Mouse (Mus musculus): Measurements from ENCODE around the gene Evi2b. TPM values are rescaled to one million over a fixed set of nuclear protein-coding genes. Genes with fewer than 3 reads are reported as not detected.

The Evi2b gene
- polyA plus RNA-seq, 1 experiment from 2014 or later: 0.18 TPM

DNA sequence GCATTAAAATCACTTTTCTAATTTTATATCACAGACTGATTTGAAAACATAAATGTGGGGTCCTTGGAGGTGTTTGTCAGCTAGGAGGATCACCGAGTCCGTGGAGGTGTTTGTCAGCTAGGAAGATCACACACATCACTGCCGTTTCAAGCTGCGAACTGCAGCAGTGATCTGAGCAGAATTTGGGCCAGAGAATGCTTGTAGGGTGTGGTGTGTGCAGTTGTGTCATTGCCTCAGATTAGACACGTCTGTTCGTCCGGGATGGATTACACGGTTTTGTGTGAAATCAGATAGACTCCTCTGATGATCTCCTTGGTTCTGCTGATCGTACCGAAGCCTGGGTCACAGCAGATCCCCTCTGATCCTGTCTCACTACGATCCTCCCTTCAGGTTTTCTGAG is 7.2 kb upstream of the Evi2b start:
- Histone ChIP-seq H3K27me3 (no peaks in the 10 kb centered on the region), H3K36me3 (peaks cover 10% of the 10 kb centered on the region), H3K27ac (no peak overlapping the region), H3K9me3 (replicated peaks) (no peaks in the 10 kb centered on the region), H3K4me2 (replicated peaks) (no peak overlapping the region), H3K4me1 (no peaks in the 10 kb centered on the region), H3K9ac (no peak overlapping the region), H3K4me3 (no peak overlapping the region)
- no peak for ATAC-seq (ENCODE audit: low FRiP score)
- WGBS: 91% methylated on average over 11 of the region's 11 CpGs

DNA sequence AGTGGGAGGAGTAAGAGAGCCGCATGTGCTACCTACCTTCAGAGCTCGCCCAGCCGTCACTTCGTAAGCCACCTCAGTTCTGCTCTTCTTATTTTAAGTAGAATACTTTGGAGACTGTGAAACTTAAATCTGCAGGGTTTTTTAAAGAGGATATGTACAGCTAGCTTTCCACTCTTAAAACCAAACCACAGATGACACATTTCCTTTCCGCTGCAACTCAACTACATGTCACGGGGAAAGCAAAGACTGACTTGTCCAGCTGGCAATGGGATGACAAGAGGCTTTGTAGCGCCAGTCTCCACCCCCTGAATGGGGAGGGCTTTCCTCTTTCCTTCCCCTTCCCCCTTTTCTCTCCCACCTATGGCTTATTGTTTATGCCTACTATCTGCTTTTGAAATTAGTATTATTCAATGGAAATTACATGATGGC is 6.8 kb upstream of the Evi2b start, which contains the start of the genes Evi2 and Evi2a:
Gene Evi2, minus strand, starts transcription at position 257 of the 429 bp plus-strand sequence.
Gene Evi2a, minus strand, starts transcription at position 277 of the 429 bp plus-strand sequence.
- WGBS: 86% methylated on average over 7 of the region's 7 CpGs
- Histone ChIP-seq H3K4me1 (no peaks in the 10 kb centered on the region), H3K27me3 (no peaks in the 10 kb centered on the region), H3K27ac (no peak within 1 kb of the TSS), H3K9ac (no peak within 1 kb of the TSS), H3K36me3 (peaks cover 8% of the 10 kb centered on the region; the same call in 1 of the 2 replicates), H3K9me3 (replicated peaks) (no peaks in the 10 kb centered on the region), H3K4me2 (replicated peaks) (no peak within 1 kb of the TSS), H3K4me3 (no peak within 1 kb of the TSS)
- ATAC-seq (ENCODE audit: low FRiP score): no peak

DNA sequence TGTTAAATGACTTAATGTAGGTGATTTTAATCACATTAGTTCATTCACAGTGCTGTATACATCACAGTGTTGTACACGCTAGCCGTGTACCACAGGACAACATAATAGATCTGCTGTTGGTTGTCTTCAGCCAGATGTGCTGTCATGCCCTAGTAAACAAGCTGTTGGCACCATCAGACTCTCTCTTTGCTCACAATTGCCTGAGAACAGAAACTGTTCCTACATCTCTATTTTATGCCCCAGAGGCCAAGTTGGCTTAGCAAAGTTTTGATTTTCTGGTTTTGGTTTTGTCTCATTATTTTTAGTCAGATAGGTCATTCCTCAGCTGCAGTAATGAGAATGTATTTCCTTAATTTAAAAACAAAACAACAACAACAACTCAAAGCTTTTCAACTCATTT is 6.2 kb upstream of the Evi2b start:
- 83% methylated on average over 2 of the region's 2 CpGs for WGBS
- no peak overlapping the region for H3K4me3 ChIP-seq

DNA sequence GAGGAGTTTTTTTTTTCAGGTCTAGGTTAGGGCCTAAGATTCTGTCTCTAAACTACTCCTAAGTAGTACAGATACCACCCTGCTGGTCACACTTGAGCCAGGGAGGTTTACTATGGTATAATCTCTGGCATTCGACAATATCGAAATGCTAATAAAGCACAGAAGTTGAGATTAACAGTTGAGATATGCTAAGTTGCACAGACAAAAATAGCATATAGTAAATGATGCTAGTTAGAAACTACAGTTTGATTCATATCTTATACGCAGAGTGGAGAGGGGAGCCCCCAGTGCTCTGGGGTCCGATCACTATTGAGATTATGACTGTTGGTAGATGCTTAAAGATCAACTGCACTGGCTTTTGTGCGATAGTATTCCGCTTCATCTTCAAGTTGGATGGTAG is 5.7 kb upstream of the Evi2b start:
- H3K27ac ChIP-seq: no peak overlapping the region
- no peaks in the 10 kb centered on the region for H3K4me1 ChIP-seq
- no peaks in the 10 kb centered on the region for H3K9me3 ChIP-seq (replicated peaks)
- H3K27me3 ChIP-seq: no peaks in the 10 kb centered on the region
- peaks cover 8% of the 10 kb centered on the region; the same call in 1 of the 2 replicates for H3K36me3 ChIP-seq
- no peak for ATAC-seq (ENCODE audit: low FRiP score)
- H3K9ac ChIP-seq: no peak overlapping the region
- no peak overlapping the region for H3K4me3 ChIP-seq
- 98% methylated on average over 6 of the region's 6 CpGs for WGBS
- H3K4me2 ChIP-seq (replicated peaks): no peak overlapping the region

More for the DNA sequence above, 6.2 kb upstream of the Evi2b start:
- H3K9me3 ChIP-seq (replicated peaks): no peaks in the 10 kb centered on the region
- ATAC-seq (ENCODE audit: low FRiP score): no peak
- no peaks in the 10 kb centered on the region for H3K27me3 ChIP-seq
- H3K4me2 ChIP-seq (replicated peaks): no peak overlapping the region
- H3K27ac ChIP-seq: no peak overlapping the region
- peaks cover 8% of the 10 kb centered on the region; the same call in 1 of the 2 replicates for H3K36me3 ChIP-seq
- no peak overlapping the region for H3K9ac ChIP-seq
- H3K4me1 ChIP-seq: no peaks in the 10 kb centered on the region

DNA sequence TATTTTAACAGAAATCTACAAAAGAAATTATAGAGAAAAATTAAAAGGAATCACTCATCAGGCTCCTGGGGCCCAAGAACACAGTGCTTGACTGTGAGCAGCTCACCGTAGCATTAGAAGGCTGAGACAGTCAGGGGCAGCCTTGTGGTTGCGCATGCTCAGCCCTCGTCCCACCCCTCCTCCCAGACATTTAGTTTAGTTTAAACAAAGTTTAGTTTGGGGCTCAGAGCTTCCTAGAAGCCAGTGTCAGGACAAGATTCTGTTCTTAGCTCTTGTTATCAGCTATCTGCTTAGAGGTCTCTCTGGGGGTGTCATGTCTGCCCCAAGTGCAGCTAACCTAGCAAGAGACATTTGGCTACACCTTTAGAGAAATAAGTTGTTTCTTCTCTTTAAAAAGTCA is 5.0 kb upstream of the Evi2b start:
- WGBS: 95% methylated on average over 3 of the region's 3 CpGs
- H3K9ac ChIP-seq: no peak overlapping the region
- no peak overlapping the region for H3K27ac ChIP-seq
- ATAC-seq (ENCODE audit: low FRiP score): no peak
- no peak overlapping the region for H3K4me3 ChIP-seq
- H3K9me3 ChIP-seq (replicated peaks): no peaks in the 10 kb centered on the region
- H3K4me2 ChIP-seq (replicated peaks): no peak overlapping the region
- no peaks in the 10 kb centered on the region for H3K4me1 ChIP-seq
- no peaks in the 10 kb centered on the region for H3K27me3 ChIP-seq
- H3K36me3 ChIP-seq: peaks cover 8% of the 10 kb centered on the region; the same call in 1 of the 2 replicates

DNA sequence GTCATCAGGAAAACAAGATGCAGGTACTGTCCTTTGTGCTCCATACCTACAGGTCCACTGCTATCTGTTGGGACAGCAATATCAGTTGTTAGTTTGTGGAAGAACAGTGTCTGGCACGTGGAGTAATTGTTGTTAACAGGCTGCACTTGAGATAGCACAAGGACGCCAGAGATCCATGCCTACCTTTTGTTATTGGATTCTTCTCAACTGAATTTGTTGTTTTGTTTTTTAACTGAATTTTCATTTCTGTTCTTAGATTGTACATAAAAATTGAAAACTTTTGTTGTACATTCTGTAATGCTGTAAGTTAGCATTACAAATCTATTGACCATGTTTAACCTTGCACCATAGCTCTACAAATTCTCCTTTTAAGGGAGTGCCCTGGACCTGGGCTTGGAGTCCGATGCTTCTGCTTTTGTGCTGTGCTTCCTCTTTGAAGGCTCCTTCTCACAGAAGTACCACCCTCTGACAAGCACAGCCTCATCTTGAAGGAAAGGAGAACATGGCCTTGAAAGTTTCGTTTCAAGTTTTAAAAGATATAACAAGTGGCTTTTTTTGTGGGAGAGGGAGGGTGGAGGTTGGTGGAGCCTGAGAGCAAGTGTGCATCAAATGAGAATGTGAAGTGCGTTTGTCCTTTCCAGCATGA is 4.3 kb upstream of the Evi2b start:
- Histone ChIP-seq H3K9ac (no peak overlapping the region), H3K27ac (no peak overlapping the region), H3K4me1 (no peaks in the 10 kb centered on the region), H3K4me3 (no peak overlapping the region), H3K27me3 (no peaks in the 10 kb centered on the region), H3K4me2 (replicated peaks) (no peak overlapping the region), H3K9me3 (replicated peaks) (no peaks in the 10 kb centered on the region), H3K36me3 (peaks cover 8% of the 10 kb centered on the region; the same call in 1 of the 2 replicates)
- 93% methylated on average over 5 of the region's 5 CpGs for WGBS
- no peak for ATAC-seq (ENCODE audit: low FRiP score)

DNA sequence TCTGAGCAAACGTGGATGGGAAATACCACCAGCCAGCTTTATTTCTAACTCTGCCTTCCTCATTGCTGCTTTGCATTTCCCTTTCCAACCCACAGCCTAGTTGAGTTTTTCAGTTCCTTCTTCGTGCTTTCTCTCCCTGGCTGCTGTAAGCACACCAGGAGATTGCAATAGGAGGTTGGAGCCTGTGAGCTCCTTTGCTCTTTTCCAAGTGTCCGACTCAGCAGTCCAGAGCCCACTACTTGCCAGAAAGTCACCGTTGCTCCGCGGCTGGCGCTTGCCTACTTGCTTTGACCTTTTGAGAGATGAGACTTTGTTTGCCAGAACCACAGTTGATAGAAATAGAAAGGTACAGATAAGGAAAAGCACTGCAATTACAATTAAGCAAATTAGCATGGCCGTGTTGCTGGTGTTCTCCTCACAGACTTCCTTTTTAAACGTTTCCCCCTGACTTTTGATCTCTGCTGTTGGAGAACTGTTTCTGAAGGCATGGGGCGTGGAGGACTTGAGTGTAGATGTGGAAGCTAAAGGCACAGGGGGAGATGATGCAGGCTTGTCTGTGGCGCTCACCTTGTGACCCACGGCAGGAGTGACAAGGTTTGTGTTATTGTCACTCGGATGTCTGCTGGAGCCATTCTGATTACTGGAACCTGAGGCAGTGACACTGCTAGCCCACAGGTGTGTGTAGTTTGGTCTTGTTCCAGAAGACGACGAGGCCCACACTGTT is 3.6 kb upstream of the Evi2b start:
- no peak overlapping the region for H3K4me2 ChIP-seq (replicated peaks)
- no peaks in the 10 kb centered on the region for H3K9me3 ChIP-seq (replicated peaks)
- H3K27ac ChIP-seq: no peak overlapping the region
- peaks cover 8% of the 10 kb centered on the region; the same call in 1 of the 2 replicates for H3K36me3 ChIP-seq
- H3K4me3 ChIP-seq: no peak overlapping the region
- 87% methylated on average over 15 of the region's 15 CpGs for WGBS
- H3K27me3 ChIP-seq: no peaks in the 10 kb centered on the region
- no peak overlapping the region for H3K9ac ChIP-seq
- no peaks in the 10 kb centered on the region for H3K4me1 ChIP-seq
- ATAC-seq (ENCODE audit: low FRiP score): no peak

DNA sequence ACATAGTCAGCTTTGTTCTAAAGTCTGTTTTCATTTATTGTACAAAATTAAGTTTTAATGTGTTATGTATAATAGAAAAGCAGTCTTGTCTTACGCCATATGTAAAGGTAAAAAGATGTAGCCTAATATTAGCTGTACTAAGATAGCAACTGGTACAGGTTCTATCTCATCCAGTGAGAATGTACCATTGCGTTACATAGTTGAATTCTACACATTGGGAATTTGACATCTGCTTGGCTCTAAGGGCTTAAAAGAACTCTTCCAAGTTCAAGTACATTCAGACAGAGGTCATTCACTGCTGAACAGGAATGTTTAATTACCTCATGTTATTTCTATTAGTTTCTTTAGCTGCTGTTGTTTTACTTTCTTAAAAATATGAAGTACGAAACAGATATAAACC is 3.0 kb upstream of the Evi2b start:
- Histone ChIP-seq H3K9ac (no peak overlapping the region), H3K4me2 (replicated peaks) (no peak overlapping the region), H3K36me3 (peaks cover 8% of the 10 kb centered on the region; the same call in 1 of the 2 replicates), H3K27ac (no peak overlapping the region), H3K4me3 (no peak overlapping the region), H3K27me3 (no peaks in the 10 kb centered on the region), H3K4me1 (no peaks in the 10 kb centered on the region), H3K9me3 (replicated peaks) (no peaks in the 10 kb centered on the region)
- WGBS: 94% methylated on average over 3 of the region's 3 CpGs
- ATAC-seq (ENCODE audit: low FRiP score): no peak

DNA sequence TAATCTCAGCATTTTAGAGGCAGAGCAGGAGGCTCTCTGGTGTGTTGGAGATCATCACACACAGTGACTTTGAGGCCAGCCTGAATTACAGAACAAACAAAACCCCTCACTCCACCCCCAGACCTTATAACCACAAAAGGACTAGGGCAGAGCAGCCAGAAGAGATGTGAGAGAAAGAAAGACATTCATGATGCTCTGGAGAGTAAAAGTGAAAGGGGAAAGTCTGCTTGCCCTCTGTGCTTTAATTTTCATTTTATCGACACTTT is 681 bp upstream of the Evi2b start:
- no peak for ATAC-seq (ENCODE audit: low FRiP score)
- Histone ChIP-seq H3K27ac (no peak overlapping the region), H3K4me1 (no peaks in the 10 kb centered on the region), H3K36me3 (0 out of 2 replicates have a peak, but pooled peaks cover 8% of the 10 kb centered on the region), H3K4me2 (replicated peaks) (no peak overlapping the region), H3K27me3 (no peaks in the 10 kb centered on the region), H3K9me3 (replicated peaks) (no peaks in the 10 kb centered on the region), H3K4me3 (no peak overlapping the region), H3K9ac (no peak overlapping the region)
- 77% methylated on average over 1 of the region's 1 CpGs for WGBS

DNA sequence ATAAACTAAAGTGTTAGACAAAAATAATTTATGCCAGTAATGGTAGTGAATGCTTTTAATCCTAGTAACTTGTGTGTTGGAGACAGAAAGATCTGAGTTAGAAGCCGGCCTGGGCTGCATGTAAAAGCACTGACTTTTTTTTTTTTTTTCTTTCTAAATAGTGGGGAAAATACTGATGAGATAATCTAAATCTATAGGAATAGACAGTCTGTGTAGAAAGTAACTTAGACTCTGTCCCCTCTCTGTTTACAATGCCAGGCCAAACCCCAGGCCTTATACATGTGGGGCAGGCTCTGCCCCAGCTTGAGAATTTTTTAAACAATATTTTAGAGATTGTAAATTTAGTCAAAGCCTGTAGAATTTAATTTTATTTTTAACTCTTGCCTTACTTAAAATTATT is 618 bp downstream of the Evi2b start:
- H3K4me3 ChIP-seq: no peak overlapping the region
- ATAC-seq (ENCODE audit: low FRiP score): no peak
- H3K9ac ChIP-seq: no peak overlapping the region
- no peaks in the 10 kb centered on the region for H3K9me3 ChIP-seq (replicated peaks)
- H3K27me3 ChIP-seq: no peaks in the 10 kb centered on the region
- H3K27ac ChIP-seq: no peak overlapping the region
- no peak overlapping the region for H3K4me2 ChIP-seq (replicated peaks)
- 0 out of 2 replicates have a peak, but pooled peaks cover 5% of the 10 kb centered on the region for H3K36me3 ChIP-seq
- WGBS: 73% methylated on average over 1 of the region's 1 CpGs
- H3K4me1 ChIP-seq: no peaks in the 10 kb centered on the region

DNA sequence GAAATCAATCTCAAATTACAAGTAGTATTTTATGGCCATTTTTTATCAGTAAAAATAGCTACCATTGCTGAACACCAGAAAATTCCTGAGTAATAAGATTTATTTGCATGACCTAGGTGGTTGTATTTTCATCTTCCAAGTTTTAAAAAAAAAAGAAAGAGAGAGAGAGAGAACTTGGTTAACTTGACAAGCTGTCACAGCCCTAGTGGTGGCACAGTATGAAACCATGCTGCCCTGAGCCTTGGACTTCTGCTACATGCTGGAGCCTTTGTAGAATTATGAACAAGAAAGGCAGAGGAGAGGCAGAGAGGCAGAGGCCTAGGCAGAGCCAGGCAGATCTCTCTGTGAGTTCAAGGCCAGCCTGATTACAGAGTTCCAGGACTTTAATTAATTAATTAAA is 1.6 kb downstream of the Evi2b start:
- Histone ChIP-seq H3K4me3 (no peak overlapping the region), H3K9me3 (replicated peaks) (no peaks in the 10 kb centered on the region), H3K9ac (no peak overlapping the region), H3K4me1 (no peaks in the 10 kb centered on the region), H3K36me3 (no peaks in the 10 kb centered on the region), H3K27me3 (no peaks in the 10 kb centered on the region), H3K27ac (no peak overlapping the region), H3K4me2 (replicated peaks) (no peak overlapping the region)
- ATAC-seq (ENCODE audit: low FRiP score): no peak

DNA sequence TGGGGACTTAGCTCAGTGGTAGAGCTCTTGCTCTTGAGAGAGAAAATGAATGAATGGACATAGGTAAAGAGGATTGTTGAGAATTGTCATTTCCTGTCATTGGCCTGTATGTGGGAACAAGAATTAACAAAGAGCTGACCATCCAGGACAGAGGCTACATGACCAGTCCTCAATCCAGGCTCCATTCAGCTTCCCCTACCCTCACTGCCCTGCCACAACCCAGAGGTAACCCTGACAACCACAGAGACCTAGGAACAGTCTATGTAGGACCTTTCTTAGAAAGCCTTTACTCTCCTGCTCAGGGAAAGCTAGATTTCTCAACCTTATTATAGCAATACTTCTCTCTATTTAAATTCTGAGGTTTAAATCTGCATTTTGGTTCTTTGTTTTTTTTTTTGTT is 2.8 kb downstream of the Evi2b start:
- Histone ChIP-seq H3K27ac (no peak overlapping the region), H3K9me3 (replicated peaks) (no peaks in the 10 kb centered on the region), H3K36me3 (no peaks in the 10 kb centered on the region), H3K4me2 (replicated peaks) (no peak overlapping the region), H3K4me1 (no peaks in the 10 kb centered on the region), H3K27me3 (no peaks in the 10 kb centered on the region), H3K9ac (no peak overlapping the region), H3K4me3 (no peak overlapping the region)
- no peak for ATAC-seq (ENCODE audit: low FRiP score)

DNA sequence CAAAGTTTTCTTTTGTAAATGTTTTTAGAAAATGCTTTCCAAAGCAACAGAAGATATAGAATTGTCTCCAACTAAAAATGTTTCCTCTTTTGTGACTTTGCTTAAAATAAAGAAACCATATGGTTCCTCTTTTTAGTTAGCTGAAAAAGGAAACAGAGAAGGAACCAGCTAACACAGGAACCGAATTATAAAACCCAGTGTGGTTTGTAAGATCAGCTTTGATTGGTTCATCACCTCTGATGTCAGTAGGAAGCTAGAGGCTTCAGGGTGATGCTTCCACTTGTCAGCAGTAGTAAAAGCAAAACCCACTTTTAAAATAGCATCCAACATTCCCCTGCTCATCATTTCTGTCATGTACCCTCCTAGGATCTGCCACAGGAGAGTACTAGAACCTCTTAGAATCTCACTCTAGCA is 3.7 kb downstream of the Evi2b start:
- Histone ChIP-seq H3K4me2 (replicated peaks) (no peak overlapping the region), H3K9ac (no peak overlapping the region), H3K4me3 (no peak overlapping the region), H3K9me3 (replicated peaks) (no peaks in the 10 kb centered on the region), H3K4me1 (no peaks in the 10 kb centered on the region), H3K36me3 (no peaks in the 10 kb centered on the region), H3K27me3 (no peaks in the 10 kb centered on the region), H3K27ac (no peak overlapping the region)
- no peak for ATAC-seq (ENCODE audit: low FRiP score)
- WGBS: 85% methylated on average over 1 of the region's 1 CpGs
